Mouse (Mus musculus) frontal cortex, postnatal 10 days (tissue): ENCODE results near the gene Clec16a.
A peak's percentile ranks its signal among the peaks of the same experiment; 100 is the strongest.

Source experiments
- DNase-seq, 2 experiments: peaks; one replicate each; pipeline ENCODE4 v3.0.0; 2022; ENCODE audit warnings: low spot score in 2 of 2, mixed read lengths in 1 of 2

Clec16a gene

GRCm38 (mm10) chr16:10581234-10581898, 36.2 kb downstream of the Clec16a start:
- no peak for DNase-seq

GRCm38 (mm10) chr16:10585165-10585564, 40.0 kb downstream of the Clec16a start:
- DNase-seq = no peak

- DNase-seq = no peak
Measured at GRCm38 (mm10) chr16:10586546-10586945, 41.4 kb downstream of the Clec16a start.

- DNase-seq = no peak
Measured at GRCm38 (mm10) chr16:10599888-10600740, 55.0 kb downstream of the Clec16a start.

- DNase-seq = no peak
Measured at GRCm38 (mm10) chr16:10607802-10608201, 62.7 kb downstream of the Clec16a start.

GRCm38 (mm10) chr16:10609921-10610320, 64.8 kb downstream of the Clec16a start:
- DNase-seq = no peak

- DNase-seq = no peak
Measured at GRCm38 (mm10) chr16:10610801-10611200, 65.7 kb downstream of the Clec16a start.

GRCm38 (mm10) chr16:10611306-10611705, 66.2 kb downstream of the Clec16a start:
- DNase-seq = no peak

GRCm38 (mm10) chr16:10613996-10614395, 68.9 kb downstream of the Clec16a start:
- DNase-seq = no peak

GRCm38 (mm10) chr16:10620961-10621614, 75.9 kb downstream of the Clec16a start:
- DNase-seq = no peak

GRCm38 (mm10) chr16:10621710-10622109, 76.6 kb downstream of the Clec16a start:
- DNase-seq = no peak

- DNase-seq = no peak
Measured at GRCm38 (mm10) chr16:10626116-10626515, 81.0 kb downstream of the Clec16a start.

GRCm38 (mm10) chr16:10627136-10627668, 82.1 kb downstream of the Clec16a start:
- no peak for DNase-seq

- DNase-seq = no peak
Measured at GRCm38 (mm10) chr16:10628030-10628555, 83.0 kb downstream of the Clec16a start.

- no peak for DNase-seq
Measured at GRCm38 (mm10) chr16:10628960-10629359, 83.8 kb downstream of the Clec16a start.

GRCm38 (mm10) chr16:10629361-10629760, 84.2 kb downstream of the Clec16a start:
- DNase-seq = no peak

GRCm38 (mm10) chr16:10634940-10635339, 89.8 kb downstream of the Clec16a start:
- DNase-seq = no peak

- no peak for DNase-seq
Measured at GRCm38 (mm10) chr16:10637898-10638297, 92.8 kb downstream of the Clec16a start.

GRCm38 (mm10) chr16:10639111-10639889, 94.2 kb downstream of the Clec16a start:
- no peak for DNase-seq

GRCm38 (mm10) chr16:10640041-10640440, 94.9 kb downstream of the Clec16a start:
- DNase-seq = peak in 1 of 2 experiments; percentile 74

GRCm38 (mm10) chr16:10641146-10641545, 96.0 kb downstream of the Clec16a start:
- DNase-seq = no peak
